Mouse (Mus musculus) CH12.LX (cell line): ENCODE data around the gene Trim9. TPM values are rescaled to one million over a fixed set of nuclear protein-coding genes. Genes with fewer than 3 reads are reported as not detected.

Experiments used
- DNase-seq: peaks from one replicate; pipeline ENCODE4 v3.0.0-alpha.2; 2013; ENCODE audit errors: extremely low read depth
- H3K27ac ChIP-seq: 2 replicates; pipeline ENCODE4 v1.5.1; 2012; ENCODE audit warnings: low read depth, mild to moderate bottlenecking, control low read depth, moderate library complexity; ENCODE audit not compliant: insufficient read depth
- H3K27me3 ChIP-seq: replicated peaks from 2 replicates; pipeline ENCODE3; 2012; ENCODE audit warnings: inconsistent platforms
- H3K36me3 ChIP-seq, 2 experiments: replicated peaks in 1 of 2; 2 replicates each; pipeline versions ENCODE3 to v1.6.1; 2012; ENCODE audit warnings: inconsistent platforms in 1 of 2, low read length in 1 of 2, mild to moderate bottlenecking in 1 of 2, mixed read lengths in 1 of 2, moderate library complexity in 1 of 2; ENCODE audit not compliant: control insufficient read depth in 1 of 2, insufficient read depth in 1 of 2
- H3K4me1 ChIP-seq, 2 experiments: 2 replicates each; pipeline ENCODE4 v1.6.1; 2012; ENCODE audit warnings: inconsistent platforms in 1 of 2, moderate library complexity in 1 of 2; ENCODE audit not compliant: insufficient read depth in 2 of 2, control insufficient read depth in 1 of 2
- H3K4me2 ChIP-seq: 2 replicates; pipeline ENCODE4 v1.6.1; 2012; ENCODE audit warnings: low read depth, mild to moderate bottlenecking, control low read depth; ENCODE audit not compliant: poor library complexity, insufficient read depth, severe bottlenecking
- H3K4me3 ChIP-seq, 3 experiments: fragments of 150-350 bp in 1 of 3; sonication (generic) in 1 of 3; replicated peaks in 1 of 3; 2 replicates each; pipeline versions ENCODE3 to v1.5.1; 2011 to 2012; ENCODE audit warnings: low read depth in 2 of 3, low read length in 2 of 3, mild to moderate bottlenecking in 2 of 3, moderate library complexity in 2 of 3, control low read depth in 1 of 3, improper control_type of control experiment in 1 of 3, inconsistent platforms in 1 of 3, mixed read lengths in 1 of 3; ENCODE audit not compliant: poor library complexity in 1 of 3
- H3K79me2 ChIP-seq: replicated peaks from 2 replicates; pipeline ENCODE4 v1.6.1; 2012; ENCODE audit warnings: mild to moderate bottlenecking, moderate library complexity; ENCODE audit not compliant: control insufficient read depth, poor library complexity, insufficient read depth, severe bottlenecking; ENCODE audit errors: extremely low read depth
- H3K9ac ChIP-seq: 2 replicates; pipeline ENCODE4 v1.6.1; 2012; ENCODE audit warnings: low read depth, mild to moderate bottlenecking, control low read depth, moderate library complexity; ENCODE audit not compliant: insufficient read depth
- H3K9me3 ChIP-seq: replicated peaks from 2 replicates; pipeline ENCODE3; 2012; ENCODE audit warnings: low read length, inconsistent platforms, mixed read lengths
- BHLHE40 ChIP-seq: IDR thresholded peaks from 2 replicates; pipeline ENCODE4 v1.6.1; 2011; ENCODE audit warnings: mild to moderate bottlenecking, low read depth, low read length, improper control_type of control experiment
- CHD1 ChIP-seq: IDR thresholded peaks from 2 replicates; pipeline ENCODE4 v1.6.1; 2012; ENCODE audit warnings: low read depth, low read length, improper control_type of control experiment, inconsistent platforms
- CHD2 ChIP-seq: IDR thresholded peaks from 2 replicates; pipeline ENCODE4 v1.6.1; 2011; ENCODE audit warnings: low read length, improper control_type of control experiment
- EP300 ChIP-seq: IDR thresholded peaks from 2 replicates; pipeline ENCODE4 v1.6.1; 2011; ENCODE audit warnings: low read length, improper control_type of control experiment
- GABPA ChIP-seq: IDR thresholded peaks from 2 replicates; pipeline ENCODE4 v1.6.1; 2012; ENCODE audit warnings: low read depth, low read length, improper control_type of control experiment, inconsistent platforms; ENCODE audit not compliant: insufficient replicate concordance
- HCFC1 ChIP-seq: IDR thresholded peaks from 2 replicates; pipeline ENCODE4 v1.6.1; 2012; ENCODE audit warnings: low read depth, mild to moderate bottlenecking, inconsistent platforms, low read length, improper control_type of control experiment
- IRF4 ChIP-seq: IDR thresholded peaks from 2 replicates; pipeline ENCODE4 v1.6.1; 2014; ENCODE audit warnings: low read depth, mild to moderate bottlenecking, inconsistent platforms, low read length, improper control_type of control experiment
- JUN ChIP-seq: IDR thresholded peaks from 2 replicates; pipeline ENCODE4 v1.6.1; 2011; ENCODE audit warnings: low read depth, mild to moderate bottlenecking, low read length, improper control_type of control experiment, moderate library complexity; ENCODE audit not compliant: insufficient read depth
- JUND ChIP-seq: conservative IDR thresholded peaks from 2 replicates; pipeline ENCODE4 v1.6.1; 2011; ENCODE audit warnings: low read depth, low read length, improper control_type of control experiment
- MYC ChIP-seq: IDR thresholded peaks from 2 replicates; pipeline ENCODE4 v1.6.1; 2011; ENCODE audit warnings: low read depth, mild to moderate bottlenecking, improper control_type of control experiment, low read length
- NRF1 ChIP-seq: IDR thresholded peaks from 2 replicates; pipeline ENCODE4 v1.6.1; 2014; ENCODE audit warnings: low read depth, mild to moderate bottlenecking, inconsistent platforms, low read length, improper control_type of control experiment, moderate library complexity
- PAX5 ChIP-seq: IDR thresholded peaks from 2 replicates; pipeline ENCODE4 v1.6.1; 2012; ENCODE audit warnings: low read length, inconsistent platforms, mixed read lengths
- RAD21 ChIP-seq: IDR thresholded peaks from 2 replicates; pipeline ENCODE4 v1.6.1; 2011; ENCODE audit warnings: low read depth, mild to moderate bottlenecking, low read length, improper control_type of control experiment, moderate library complexity
- RCOR1 ChIP-seq: conservative IDR thresholded peaks from 2 replicates; pipeline ENCODE4 v1.6.1; 2012; ENCODE audit warnings: low read depth, mild to moderate bottlenecking, inconsistent platforms, low read length, improper control_type of control experiment
- TBP ChIP-seq: conservative IDR thresholded peaks from 2 replicates; pipeline ENCODE4 v1.6.1; 2011; ENCODE audit warnings: low read depth, low read length, improper control_type of control experiment
- TCF12 ChIP-seq: IDR thresholded peaks from 2 replicates; pipeline ENCODE4 v1.6.1; 2014; ENCODE audit warnings: low read depth, mild to moderate bottlenecking, inconsistent platforms, low read length, improper control_type of control experiment
- USF2 ChIP-seq: conservative IDR thresholded peaks from 2 replicates; pipeline ENCODE4 v1.6.1; 2011; ENCODE audit warnings: low read depth, low read length, improper control_type of control experiment
- ZC3H11A ChIP-seq: IDR thresholded peaks from 2 replicates; pipeline ENCODE4 v1.6.1; 2012; ENCODE audit warnings: low read depth, mild to moderate bottlenecking, inconsistent platforms, low read length, improper control_type of control experiment
- ZKSCAN1 ChIP-seq: IDR thresholded peaks from 2 replicates; pipeline ENCODE4 v1.6.1; 2012; ENCODE audit warnings: low read depth, inconsistent platforms, low read length, improper control_type of control experiment, borderline replicate concordance
- dilution Hi-C: fragments of 300-500 bp; cut with MboI; formaldehyde crosslinking; loops from 2 replicates; pipeline ENCODE4 v1.14.3; 2020; ENCODE audit warnings: low sequenced_read_pairs; ENCODE audit not compliant: extremely low pct_unique_long_range_greater_than_20kb, extremely low pct_ligation_motif_present
- in situ Hi-C: fragments of 300-500 bp; cut with MboI; formaldehyde crosslinking; loops from 3 replicates; pipeline ENCODE4 v1.14.3; 2019; ENCODE audit warnings: low sequenced_read_pairs, low pct_ligation_motif_present, low pct_unique_long_range_greater_than_20kb, mixed read lengths
- polyA plus RNA-seq: library from polyadenylated mRNA; unstranded; fragments of >175 nt; gene quantifications from 2 replicates; pipeline ENCODE4 v1.2.1, GENCODE M21; 2012; ENCODE audit warnings: low read depth; ENCODE audit not compliant: insufficient read length
- total RNA-seq, 2 experiments: library from RNA; depleted of rRNA; stranded (reverse); fragments of 300-350 nt in 1 of 2; fragments of >200 nt in 1 of 2; gene quantifications; 2 replicates each; pipeline ENCODE4 v1.2.3; 2012 to 2014

Trim9 gene
- total and polyA plus RNA-seq, 3 experiments: 0.07 TPM; not detected in 2

DNA sequence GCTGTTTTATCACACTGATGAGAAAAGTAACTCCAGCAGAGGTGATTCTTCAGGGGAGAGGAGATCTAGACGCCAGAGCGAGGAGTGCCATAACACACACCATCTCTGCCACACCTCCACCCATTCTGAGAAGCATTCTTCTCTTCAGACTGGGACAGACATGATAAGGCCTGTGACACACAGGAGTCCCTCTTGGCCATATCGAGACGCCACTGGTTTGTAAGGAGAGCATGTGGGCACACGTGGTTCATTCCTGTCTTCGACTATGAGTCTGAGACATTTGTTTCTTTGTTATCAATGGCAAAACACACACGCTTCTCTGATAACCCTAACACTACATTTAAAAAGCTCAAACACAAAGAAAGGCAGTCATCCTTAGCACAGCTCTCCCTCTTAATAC, 43.9 kb downstream of the Trim9 start:
- Histone ChIP-seq H3K36me3 (no peaks in the 10 kb centered on the region), H3K27ac (no peak overlapping the region), H3K27me3 (no peaks in the 10 kb centered on the region), H3K4me3 (no peak overlapping the region), H3K79me2 (no peaks in the 10 kb centered on the region), H3K9ac (no peak overlapping the region), H3K4me1 (no peaks in the 10 kb centered on the region; a peak in 1 of 4 replicates), H3K4me2 (no peak overlapping the region), H3K9me3 (no peaks in the 10 kb centered on the region)
- dilution Hi-C loops (no loop called here), in situ Hi-C loops (no loop called here)
- no peak for TF ChIP-seq IRF4
- TF ChIP-seq NRF1: no peak
- no peak for TF ChIP-seq GABPA
- TF ChIP-seq EP300: no peak
- no peak for TF ChIP-seq RCOR1
- TF ChIP-seq ZC3H11A: no peak
- TF ChIP-seq TCF12: no peak
- no peak for TF ChIP-seq ZKSCAN1
- TF ChIP-seq CHD2: no peak
- TF ChIP-seq JUND: no peak
- no peak for TF ChIP-seq TBP
- TF ChIP-seq RAD21: no peak
- TF ChIP-seq USF2: no peak
- no peak for TF ChIP-seq CHD1
- TF ChIP-seq BHLHE40: no peak
- TF ChIP-seq HCFC1: no peak
- no peak for DNase-seq

DNA sequence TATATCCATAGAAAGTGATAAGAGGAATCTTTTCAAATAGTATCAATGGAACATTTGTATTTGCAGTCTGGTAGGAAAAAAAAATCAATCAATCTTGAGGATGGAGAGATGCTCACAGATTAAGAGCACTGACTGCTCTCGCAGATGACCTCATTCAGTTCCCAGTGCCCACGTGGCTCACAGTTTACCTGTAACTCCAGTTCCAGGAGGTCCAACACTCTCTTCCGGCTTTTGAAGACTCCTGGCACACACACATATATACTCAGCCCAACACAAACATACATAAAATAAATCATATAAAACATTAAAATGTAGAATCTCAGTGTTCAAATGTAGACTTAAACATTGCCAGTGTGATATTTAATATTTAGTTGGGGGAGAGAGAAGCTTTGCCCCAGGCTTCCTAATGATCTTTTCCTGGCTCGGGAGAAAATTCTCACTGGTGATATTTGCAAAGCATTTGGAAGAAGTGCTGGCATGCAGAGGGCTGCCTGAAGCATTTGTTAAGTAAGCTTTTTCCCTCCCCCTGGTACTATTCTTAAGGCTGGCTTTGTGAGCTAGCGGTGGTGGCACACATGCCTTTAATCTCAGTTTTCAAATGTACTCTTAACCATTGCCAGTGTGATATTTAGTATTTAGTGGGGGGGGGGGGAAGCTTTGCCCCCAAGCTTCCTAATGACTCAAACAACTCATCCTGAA, 45.2 kb downstream of the Trim9 start:
- Histone ChIP-seq H3K9ac (no peak overlapping the region), H3K79me2 (no peaks in the 10 kb centered on the region), H3K4me1 (no peaks in the 10 kb centered on the region; a peak in 1 of 4 replicates), H3K9me3 (no peaks in the 10 kb centered on the region), H3K4me3 (no peak overlapping the region), H3K27me3 (no peaks in the 10 kb centered on the region), H3K36me3 (no peaks in the 10 kb centered on the region), H3K4me2 (no peak overlapping the region), H3K27ac (no peak overlapping the region)
- dilution Hi-C loops: no loop called here
- DNase-seq: no peak
- TF ChIP-seq JUN (no peak), IRF4 (no peak), MYC (no peak), ZKSCAN1 (no peak), JUND (no peak), PAX5 (no peak), RCOR1 (no peak)
- in situ Hi-C loops: no loop called here
